Mouse (Mus musculus): Measurements from ENCODE around the gene Smco2.
A peak's percentile ranks its signal among the peaks of the same experiment; 100 is the strongest.

Gene Smco2

GRCm38 (mm10) chr6:146901929-146902328 lies 52.0 kb downstream of the Smco2 start:
- DNase-seq (ENCODE audit: low read depth): no peak

DNA sequence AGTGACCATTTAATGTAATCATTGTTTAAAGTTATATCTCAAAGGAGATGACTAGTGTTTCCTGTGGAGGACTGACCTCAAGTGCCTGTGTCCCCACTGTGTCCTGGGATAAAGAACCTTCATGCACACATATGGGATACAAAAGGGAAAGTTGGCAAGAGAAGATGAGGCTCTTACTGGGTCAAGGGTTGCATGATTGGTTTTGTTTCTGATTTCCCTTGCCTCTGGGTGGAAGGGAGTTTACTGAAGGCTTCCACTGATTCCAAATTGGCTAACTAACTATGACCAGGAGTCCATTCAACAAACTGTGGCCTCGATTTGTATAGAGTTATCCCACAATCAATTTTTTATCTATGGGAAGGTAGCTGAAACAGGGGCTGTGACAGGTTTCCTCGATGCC lies 53.7 kb downstream of the Smco2 start:
- DNase-seq (ENCODE audit: low read depth): no peak

DNA sequence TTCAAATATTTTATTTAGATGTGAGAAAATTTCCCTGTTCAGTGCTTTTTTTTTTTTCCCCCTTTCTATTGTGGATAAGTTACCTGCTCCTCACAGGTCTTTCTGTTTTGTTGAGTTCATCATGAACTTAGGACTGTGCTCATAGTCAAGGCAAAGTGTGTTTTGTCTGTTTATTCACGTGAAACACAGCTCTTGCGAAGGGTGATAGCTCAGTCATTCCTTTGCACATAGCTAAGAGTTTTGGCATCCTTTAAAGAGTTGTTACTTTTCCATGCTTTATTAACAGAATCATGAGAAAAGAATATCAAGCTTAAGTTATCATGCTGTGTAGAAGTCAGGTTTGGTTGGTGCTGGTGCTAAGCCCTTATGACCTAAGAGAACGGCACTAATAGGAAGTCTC lies 54.8 kb downstream of the Smco2 start:
- no peak for DNase-seq (ENCODE audit: low read depth)

DNA sequence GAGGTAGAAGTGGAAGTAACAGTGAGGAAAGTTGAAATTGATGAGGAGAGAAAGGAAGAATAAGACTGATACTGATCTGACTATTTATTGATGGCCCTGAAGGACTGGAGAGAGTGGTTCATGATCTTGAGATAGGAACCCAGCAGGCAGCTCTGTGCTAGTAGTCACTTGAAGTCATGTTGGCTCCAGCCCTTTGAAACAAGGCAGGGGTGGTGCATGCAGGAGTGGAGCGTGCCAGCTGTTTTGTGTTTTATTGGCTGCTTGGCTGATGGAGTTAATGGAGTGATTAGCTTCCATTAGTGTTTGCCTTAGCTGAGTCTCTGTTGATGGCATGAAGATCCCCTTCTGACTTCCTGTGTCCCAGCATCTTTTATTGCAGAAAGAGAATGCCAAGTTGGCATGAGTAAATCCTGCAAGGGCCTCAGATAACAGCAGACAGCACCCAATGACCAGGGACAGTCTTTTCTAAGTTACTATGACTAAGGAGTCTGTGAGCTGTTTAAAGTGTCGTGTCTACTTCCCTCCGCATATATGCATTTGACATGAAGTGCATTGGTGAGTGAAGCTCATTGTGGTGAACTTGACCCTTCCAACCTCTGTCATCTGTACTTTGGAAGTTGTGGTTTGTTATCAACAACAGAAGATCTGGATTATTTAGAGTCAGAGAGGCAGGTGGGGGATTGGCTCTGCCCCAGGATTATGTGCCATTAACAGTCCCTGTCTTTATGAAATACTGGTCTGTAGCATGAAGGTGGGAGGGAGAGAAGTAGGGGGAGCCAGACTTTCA lies 56.3 kb downstream of the Smco2 start:
- DNase-seq (ENCODE audit: low read depth): no peak

DNA sequence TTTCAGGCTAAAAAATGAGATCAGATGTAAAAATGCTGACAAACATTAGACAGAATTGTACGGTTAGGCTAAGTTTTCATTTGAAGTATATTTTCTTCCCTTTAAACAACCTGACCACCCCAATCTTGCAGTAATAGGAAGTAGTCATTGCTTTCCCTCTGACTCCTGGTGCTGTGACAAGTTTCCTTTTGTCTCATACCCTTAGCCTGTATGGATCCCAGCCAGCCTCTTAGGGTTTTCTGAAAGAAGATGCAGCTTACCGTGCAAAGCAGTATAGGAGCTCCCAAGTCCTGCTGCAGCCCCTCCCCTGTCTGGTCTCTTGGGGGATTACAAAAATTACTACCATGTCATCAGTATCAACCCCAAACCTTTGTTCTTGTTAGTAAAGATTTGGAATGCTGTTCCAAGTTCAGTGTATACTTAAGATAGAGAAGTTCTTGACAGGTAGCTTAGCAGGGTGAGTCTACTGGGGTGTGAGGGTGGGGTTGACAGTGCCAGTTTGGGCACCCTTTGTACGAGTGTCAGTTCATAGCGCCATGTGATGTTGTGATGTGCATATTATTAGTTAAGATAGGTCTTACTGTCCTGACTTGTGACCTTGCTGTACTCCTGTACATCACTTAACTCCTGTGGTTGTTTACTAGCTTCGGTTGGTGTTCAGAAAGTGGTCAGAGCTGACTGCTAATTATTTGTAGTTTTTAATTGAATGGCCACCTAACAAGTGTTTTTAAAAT lies 57.3 kb downstream of the Smco2 start:
- DNase-seq (ENCODE audit: low read depth): no peak

- no peak for DNase-seq (ENCODE audit: low read depth)
Observed at GRCm38 (mm10) chr6:146907795-146908190, 57.9 kb downstream of the Smco2 start.

GRCm38 (mm10) chr6:146908801-146909200 lies 58.9 kb downstream of the Smco2 start:
- peak; percentile 76 for DNase-seq (ENCODE audit: low read depth)

DNA sequence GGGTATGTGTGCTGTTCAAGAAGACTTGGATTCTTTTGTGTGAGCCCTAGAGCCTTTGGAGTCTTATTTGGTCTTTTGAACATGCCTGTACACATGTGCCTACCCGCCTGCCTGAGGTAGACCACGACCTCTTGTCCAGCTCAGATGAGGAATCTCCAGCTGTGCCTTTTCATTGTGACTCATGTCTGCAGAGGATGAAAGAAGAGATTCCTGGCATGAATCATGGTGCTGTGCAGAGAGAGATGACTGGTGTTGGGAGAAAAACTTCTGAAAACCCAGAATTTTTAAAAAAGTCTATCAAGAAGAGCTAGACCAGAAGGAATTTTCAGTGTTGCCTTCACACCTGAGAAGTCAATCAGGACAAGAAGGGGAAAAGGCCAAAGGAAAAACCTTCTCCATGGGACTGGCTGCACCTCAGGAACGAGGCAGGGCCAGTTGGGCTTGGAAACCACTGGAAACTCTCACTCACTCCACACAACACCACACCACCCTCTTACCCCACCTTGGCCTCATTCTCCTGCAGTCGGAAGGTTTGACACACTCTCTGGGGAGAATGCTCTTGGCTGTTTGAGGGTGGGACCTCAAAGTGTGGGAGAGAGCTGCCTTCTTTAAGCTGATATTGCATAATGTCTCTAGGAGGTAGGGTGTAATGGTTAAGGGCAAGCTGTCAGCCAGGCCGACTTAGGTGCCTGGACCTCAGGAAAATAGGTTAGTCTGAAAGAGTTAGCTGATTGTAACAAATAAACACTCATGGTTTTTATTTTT lies 60.0 kb downstream of the Smco2 start:
- peak; percentile 72 for DNase-seq (ENCODE audit: low read depth)

DNA sequence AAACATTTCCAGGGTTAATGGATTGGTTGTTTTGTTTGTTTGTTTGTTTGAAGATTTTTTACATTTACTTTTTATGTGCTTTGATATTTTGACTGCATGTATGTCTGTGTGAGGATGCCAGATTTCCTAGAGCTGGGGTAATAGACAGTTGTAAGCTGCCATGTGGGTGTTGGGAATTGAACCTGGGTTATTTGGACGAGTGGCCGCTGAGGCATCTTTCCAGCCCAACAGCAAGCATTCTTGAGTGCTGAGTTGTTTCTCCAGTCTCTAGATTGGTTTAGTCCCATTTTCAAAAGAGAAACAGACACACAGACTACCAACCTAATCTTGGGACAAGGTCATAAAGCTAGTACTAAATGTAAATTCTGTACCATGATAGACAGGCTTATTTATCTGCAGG lies 60.9 kb downstream of the Smco2 start:
- peak; percentile 59 for DNase-seq (ENCODE audit: low read depth)

GRCm38 (mm10) chr6:146912835-146913488 lies 63.1 kb downstream of the Smco2 start:
- no peak for DNase-seq (ENCODE audit: low read depth)

DNA sequence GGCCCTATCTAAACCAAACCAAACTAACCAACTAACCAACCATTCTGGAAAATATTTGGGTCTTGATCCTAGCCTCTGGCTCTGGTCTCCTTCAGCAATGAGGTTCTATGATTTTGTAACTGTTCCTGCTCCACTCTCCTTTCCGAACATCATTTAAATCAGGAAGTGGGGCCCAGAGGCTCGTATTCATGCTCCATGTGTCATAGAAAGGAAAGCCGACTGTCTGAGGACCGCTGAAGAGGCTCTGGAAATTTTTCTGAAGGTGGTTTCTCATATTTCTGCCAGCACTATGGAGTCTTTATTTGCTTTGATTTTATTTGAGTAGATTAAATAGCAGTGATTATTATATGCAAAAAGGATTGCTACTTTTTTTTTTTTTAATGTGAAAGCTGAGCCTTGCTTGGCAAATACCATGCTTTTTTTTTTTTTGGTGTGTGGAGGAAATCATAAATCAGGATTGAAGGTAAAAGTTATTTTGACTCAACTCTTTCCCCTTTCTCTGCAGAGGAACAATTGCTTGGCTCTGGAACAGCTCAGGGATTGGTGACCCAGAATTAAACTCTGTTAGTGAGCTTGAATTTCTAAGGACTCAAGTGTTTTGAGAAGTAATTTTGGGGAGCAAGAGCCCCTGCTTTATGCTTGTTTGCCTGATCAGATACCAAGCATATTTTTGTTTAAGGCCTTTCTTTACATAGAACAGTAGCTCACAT lies 63.7 kb downstream of the Smco2 start:
- DNase-seq (ENCODE audit: low read depth): no peak

GRCm38 (mm10) chr6:146915808-146916207 lies 65.9 kb downstream of the Smco2 start:
- DNase-seq (ENCODE audit: low read depth): no peak

DNA sequence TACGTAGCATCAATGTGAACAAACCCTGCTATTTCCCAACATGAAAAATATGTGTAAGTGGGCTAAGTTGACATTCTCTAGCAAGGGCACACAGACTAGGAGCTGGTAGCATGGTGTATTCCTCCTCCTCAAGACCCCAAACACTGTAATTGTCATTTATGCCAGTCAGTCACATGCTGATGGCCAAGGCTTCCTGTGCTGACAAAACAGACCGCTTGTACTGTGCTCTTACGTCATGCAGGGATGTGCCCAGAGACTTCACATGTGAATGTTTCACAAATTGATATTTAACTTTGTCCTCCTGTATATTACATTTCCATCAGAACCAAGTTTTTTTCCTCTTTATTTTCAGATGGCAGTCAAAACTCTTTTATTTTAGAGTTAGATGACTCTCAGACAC lies 67.5 kb downstream of the Smco2 start:
- DNase-seq (ENCODE audit: low read depth): no peak

- DNase-seq (ENCODE audit: low read depth): no peak
Observed at GRCm38 (mm10) chr6:146918341-146918740, 68.4 kb downstream of the Smco2 start.

Measured in fibroblast of lung, adult 2 months (primary cell).